Mouse (Mus musculus): ENCODE data around the gene Pgap2. TPM values are rescaled to one million over a fixed set of nuclear protein-coding genes. Genes with fewer than 3 reads are reported as not detected.

The Pgap2 gene
- polyA plus RNA-seq, 1 experiment: 304 TPM

GRCm38 (mm10) chr7:102267113-102267579 is 57.1 kb downstream of the Pgap2 start:
- peak; percentile 83; the same call in 1 of the 2 replicates for TF ChIP-seq CTCF (IDR thresholded peaks at IDR 0.05; ENCODE audit: control insufficient read depth, insufficient read depth, insufficient replicate concordance, low read depth, low read length)
- peak; percentile 74 for TF ChIP-seq POLR2A (IDR thresholded peaks at IDR 0.05; ENCODE audit: control insufficient read depth, low read depth, low read length)
- H3K36me3 ChIP-seq (ENCODE audit: control insufficient read depth, insufficient read depth, low read length): no peaks in the 10 kb centered on the region
- peaks cover 11% of the 10 kb centered on the region for H3K4me1 ChIP-seq (ENCODE audit: control insufficient read depth, insufficient read depth, low read length)
- peak overlapping the region; percentile 98 for H3K27ac ChIP-seq (ENCODE audit: control insufficient read depth, insufficient read depth, low read depth, low read length)
- H3K4me3 ChIP-seq (ENCODE audit: control insufficient read depth, low read depth, low read length): peak overlapping the region; percentile 98
- H3K27me3 ChIP-seq (ENCODE audit: control insufficient read depth, insufficient read depth, low read length): no peaks in the 10 kb centered on the region

- H3K27ac ChIP-seq (ENCODE audit: control insufficient read depth, insufficient read depth, low read depth, low read length): peak within 1 kb of the TSS; percentile 98
- H3K4me3 ChIP-seq (ENCODE audit: control insufficient read depth, low read depth, low read length): peak within 1 kb of the TSS; percentile 98
- no peaks in the 10 kb centered on the region for H3K36me3 ChIP-seq (ENCODE audit: control insufficient read depth, insufficient read depth, low read length)
- H3K4me1 ChIP-seq (ENCODE audit: control insufficient read depth, insufficient read depth, low read length): peaks cover 11% of the 10 kb centered on the region
- TF ChIP-seq CTCF (IDR thresholded peaks at IDR 0.05; ENCODE audit: control insufficient read depth, insufficient read depth, insufficient replicate concordance, low read depth, low read length) (no peak), POLR2A (IDR thresholded peaks at IDR 0.05; ENCODE audit: control insufficient read depth, low read depth, low read length) (peak; percentile 10; the same call in 1 of the 2 replicates)
- H3K27me3 ChIP-seq (ENCODE audit: control insufficient read depth, insufficient read depth, low read length): no peaks in the 10 kb centered on the region
These were observed 57.8 kb downstream of the Pgap2 start, which contains the start of gene Stim1 for GRCm38 (mm10) chr7:102267601-102268394. Gene Stim1, plus strand, starts transcription at chr7:102267806.

GRCm38 (mm10) chr7:102268395-102268748 is 58.4 kb downstream of the Pgap2 start:
- H3K36me3 ChIP-seq (ENCODE audit: control insufficient read depth, insufficient read depth, low read length): no peaks in the 10 kb centered on the region

GRCm38 (mm10) chr7:102272422-102272948 is 62.5 kb downstream of the Pgap2 start:
- no peaks in the 10 kb centered on the region for H3K36me3 ChIP-seq (ENCODE audit: control insufficient read depth, insufficient read depth, low read length)
- no peak overlapping the region for H3K27ac ChIP-seq (ENCODE audit: control insufficient read depth, insufficient read depth, low read depth, low read length)
- no peaks in the 10 kb centered on the region for H3K27me3 ChIP-seq (ENCODE audit: control insufficient read depth, insufficient read depth, low read length)
- H3K4me3 ChIP-seq (ENCODE audit: control insufficient read depth, low read depth, low read length): no peak overlapping the region
- TF ChIP-seq POLR2A (IDR thresholded peaks at IDR 0.05; ENCODE audit: control insufficient read depth, low read depth, low read length): no peak
- peaks cover 9% of the 10 kb centered on the region for H3K4me1 ChIP-seq (ENCODE audit: control insufficient read depth, insufficient read depth, low read length)

More at GRCm38 (mm10) chr7:102268395-102268748, 58.4 kb downstream of the Pgap2 start:
- TF ChIP-seq CTCF (IDR thresholded peaks at IDR 0.05; ENCODE audit: control insufficient read depth, insufficient read depth, insufficient replicate concordance, low read depth, low read length) (no peak), POLR2A (IDR thresholded peaks at IDR 0.05; ENCODE audit: control insufficient read depth, low read depth, low read length) (no peak)
- Histone ChIP-seq H3K27me3 (ENCODE audit: control insufficient read depth, insufficient read depth, low read length) (no peaks in the 10 kb centered on the region), H3K4me3 (ENCODE audit: control insufficient read depth, low read depth, low read length) (peak overlapping the region; percentile 98), H3K27ac (ENCODE audit: control insufficient read depth, insufficient read depth, low read depth, low read length) (peak overlapping the region; percentile 88), H3K4me1 (ENCODE audit: control insufficient read depth, insufficient read depth, low read length) (peaks cover 11% of the 10 kb centered on the region)

- no peaks in the 10 kb centered on the region for H3K36me3 ChIP-seq (ENCODE audit: control insufficient read depth, insufficient read depth, low read length)
- H3K27me3 ChIP-seq (ENCODE audit: control insufficient read depth, insufficient read depth, low read length): no peaks in the 10 kb centered on the region
- TF ChIP-seq POLR2A (IDR thresholded peaks at IDR 0.05; ENCODE audit: control insufficient read depth, low read depth, low read length): no peak
- no peak for TF ChIP-seq CTCF (IDR thresholded peaks at IDR 0.05; ENCODE audit: control insufficient read depth, insufficient read depth, insufficient replicate concordance, low read depth, low read length)
- no peak overlapping the region for H3K4me3 ChIP-seq (ENCODE audit: control insufficient read depth, low read depth, low read length)
- H3K27ac ChIP-seq (ENCODE audit: control insufficient read depth, insufficient read depth, low read depth, low read length): no peak overlapping the region
- H3K4me1 ChIP-seq (ENCODE audit: control insufficient read depth, insufficient read depth, low read length): no peaks in the 10 kb centered on the region; the same call in 1 of the 2 replicates
These were observed 71.4 kb downstream of the Pgap2 start for GRCm38 (mm10) chr7:102281403-102281802.

- Histone ChIP-seq H3K4me1 (ENCODE audit: control insufficient read depth, insufficient read depth, low read length) (no peaks in the 10 kb centered on the region; the same call in 1 of the 2 replicates), H3K36me3 (ENCODE audit: control insufficient read depth, insufficient read depth, low read length) (no peaks in the 10 kb centered on the region), H3K27me3 (ENCODE audit: control insufficient read depth, insufficient read depth, low read length) (no peaks in the 10 kb centered on the region), H3K4me3 (ENCODE audit: control insufficient read depth, low read depth, low read length) (no peak overlapping the region), H3K27ac (ENCODE audit: control insufficient read depth, insufficient read depth, low read depth, low read length) (0 out of 2 replicates have a peak overlapping the region, but pooled peaks have one; percentile 24)
- no peak for TF ChIP-seq POLR2A (IDR thresholded peaks at IDR 0.05; ENCODE audit: control insufficient read depth, low read depth, low read length)
- TF ChIP-seq CTCF (IDR thresholded peaks at IDR 0.05; ENCODE audit: control insufficient read depth, insufficient read depth, insufficient replicate concordance, low read depth, low read length): no peak
These were observed 72.3 kb downstream of the Pgap2 start for GRCm38 (mm10) chr7:102282261-102282660.

Other genes starting within 250 kb of the Pgap2 start
- 3.3 and 4.2 TPM in 2 replicates for gene Il18bp, start 191.5 kb upstream of the Pgap2 start, polyA plus RNA-seq (2012; rRNA removed)
- 34.9 and 38.0 TPM in 2 replicates for gene Rnf121, start 144.7 kb upstream of the Pgap2 start, polyA plus RNA-seq (2012; rRNA removed)
- gene Xndc1, start 144.7 kb upstream of the Pgap2 start, polyA plus RNA-seq (2012; rRNA removed): 47.9 and 54.6 TPM in 2 replicates
- gene Xntrpc, start 144.5 kb upstream of the Pgap2 start, polyA plus RNA-seq (2012; rRNA removed): 5.5 and 7.4 TPM in 2 replicates
- not detected in 2 replicates for gene Trpc2, start 127.1 kb upstream of the Pgap2 start, polyA plus RNA-seq (2012; rRNA removed)
- 6.7 and 9.4 TPM in 2 replicates for gene Art1, start 108.5 kb upstream of the Pgap2 start, polyA plus RNA-seq (2012; rRNA removed)
- 65.1 and 76.0 TPM in 2 replicates for gene Art5, start 100.7 kb upstream of the Pgap2 start, polyA plus RNA-seq (2012; rRNA removed)
- gene Chrna10, start 93.4 kb upstream of the Pgap2 start, polyA plus RNA-seq (2012; rRNA removed): 0.04 and 0.07 TPM in 2 replicates
- 126 and 133 TPM in 2 replicates for gene Nup98, start within 50 bp of the Pgap2 start, polyA plus RNA-seq (2012; rRNA removed)
- 11.2 and 13.2 TPM in 2 replicates for gene Rhog, start 45.8 kb downstream of the Pgap2 start, polyA plus RNA-seq (2012; rRNA removed)
- gene Stim1, start 57.6 kb downstream of the Pgap2 start, polyA plus RNA-seq (2012; rRNA removed): 127 and 130 TPM in 2 replicates
- gene Rrm1, start 231.5 kb downstream of the Pgap2 start, polyA plus RNA-seq (2012; rRNA removed): 18.8 and 27.6 TPM in 2 replicates